Mouse (Mus musculus): ENCODE results near the gene Ghdc. TPM values are rescaled to one million over a fixed set of nuclear protein-coding genes. Genes with fewer than 3 reads are reported as not detected.

The Ghdc gene
- polyA plus RNA-seq, 1 experiment from 2014 or later: 4.9 TPM

DNA sequence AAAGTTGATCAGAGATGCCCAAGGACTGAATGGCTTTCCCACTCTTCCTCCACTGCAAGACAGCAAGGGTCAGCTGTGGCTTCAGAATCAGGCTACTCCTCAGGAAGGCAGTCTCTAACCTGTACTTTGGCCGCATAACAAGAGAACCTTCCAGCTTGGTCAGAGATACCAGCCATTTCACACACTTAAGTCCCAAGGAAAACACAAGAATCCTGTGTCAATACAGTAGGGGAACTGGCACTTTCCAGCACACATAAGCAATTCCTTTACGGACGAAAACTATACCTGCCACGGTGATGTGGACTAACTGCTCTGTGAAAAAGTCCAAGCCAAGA lies 34.0 kb downstream of the Ghdc start:
- DNase-seq (ENCODE audit: low spot score) (no peak), ATAC-seq (no peak)
- Histone ChIP-seq H3K9me3 (ENCODE audit: low read length) (no peaks in the 10 kb centered on the region), H3K27ac (ENCODE audit: low read length) (0 out of 2 replicates have a peak overlapping the region, but pooled peaks have one; percentile 85), H3K4me1 (ENCODE audit: insufficient read depth, low read depth, low read length) (peaks cover 16% of the 10 kb centered on the region), H3K27me3 (replicated peaks; ENCODE audit: insufficient read depth, low read length) (no peaks in the 10 kb centered on the region), H3K9ac (replicated peaks; ENCODE audit: low read depth) (peak overlapping the region; percentile 99; the same call in 1 of the 2 replicates), H3K4me2 (replicated peaks; ENCODE audit: low read depth, low read length) (peak overlapping the region; percentile 73), H3K4me3 (ENCODE audit: low read depth, low read length) (peak overlapping the region; percentile 97; the same call in 1 of the 2 replicates), H3K36me3 (ENCODE audit: insufficient read depth, low read length) (no peaks in the 10 kb centered on the region)
- WGBS: 47% methylated on average over 4 of the region's 4 CpGs
- TF ChIP-seq CTCF (IDR thresholded peaks at IDR 0.05): no peak
- no peak for TF ChIP-seq EP300 (IDR thresholded peaks at IDR 0.05)

DNA sequence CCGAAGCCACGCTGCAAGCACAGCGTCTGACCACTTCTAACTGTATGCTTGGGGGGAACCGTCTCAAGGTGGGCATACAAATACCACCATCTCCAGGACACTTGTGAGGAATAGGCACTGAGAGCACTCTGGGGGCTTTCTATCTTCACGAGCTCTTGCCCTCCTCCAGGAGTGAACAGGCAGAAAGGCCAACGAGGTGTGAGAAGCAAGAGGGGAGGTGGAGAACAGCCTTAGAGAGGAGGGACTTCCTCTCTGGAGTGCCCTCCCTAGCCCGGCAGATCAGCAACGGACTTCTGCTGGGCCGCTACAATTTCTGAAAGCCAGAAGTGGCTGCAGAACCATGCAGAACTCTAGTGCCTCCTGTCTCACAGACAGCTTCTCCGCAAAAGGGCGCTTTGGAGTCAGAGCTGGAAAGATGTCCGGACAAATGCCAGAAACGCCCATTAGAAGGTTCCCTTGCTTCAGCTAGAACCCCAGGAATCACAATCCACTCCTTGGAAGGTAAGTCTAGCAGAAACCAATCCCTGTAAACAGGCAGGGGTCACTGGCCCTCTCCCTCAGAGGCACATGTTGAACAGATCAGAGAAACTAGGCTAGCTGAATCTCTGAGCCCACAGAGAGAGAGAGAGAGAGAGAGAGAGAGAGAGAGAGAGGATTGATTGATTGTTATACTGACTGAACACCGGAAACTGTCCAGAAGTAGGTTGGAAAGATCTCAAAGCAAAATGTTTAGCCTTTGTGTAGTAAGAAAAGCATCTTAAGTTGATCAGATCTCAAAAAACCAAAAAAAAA lies 34.6 kb downstream of the Ghdc start:
- no peaks in the 10 kb centered on the region for H3K27me3 ChIP-seq (replicated peaks; ENCODE audit: insufficient read depth, low read length)
- H3K9me3 ChIP-seq (ENCODE audit: low read length): no peaks in the 10 kb centered on the region
- H3K4me1 ChIP-seq (ENCODE audit: insufficient read depth, low read depth, low read length): peaks cover 16% of the 10 kb centered on the region
- ATAC-seq (no peak), DNase-seq (ENCODE audit: low spot score) (no peak)
- TF ChIP-seq EP300 (IDR thresholded peaks at IDR 0.05) (no peak), CTCF (IDR thresholded peaks at IDR 0.05) (no peak)
- H3K9ac ChIP-seq (replicated peaks; ENCODE audit: low read depth): no peak overlapping the region; the same call in 1 of the 2 replicates
- H3K36me3 ChIP-seq (ENCODE audit: insufficient read depth, low read length): no peaks in the 10 kb centered on the region
- peak overlapping the region; percentile 73 for H3K4me2 ChIP-seq (replicated peaks; ENCODE audit: low read depth, low read length)
- WGBS: 62% methylated on average over 14 of the region's 14 CpGs
- H3K27ac ChIP-seq (ENCODE audit: low read length): peak overlapping the region; percentile 20; the same call in 1 of the 2 replicates
- H3K4me3 ChIP-seq (ENCODE audit: low read depth, low read length): no peak overlapping the region; the same call in 1 of the 2 replicates

DNA sequence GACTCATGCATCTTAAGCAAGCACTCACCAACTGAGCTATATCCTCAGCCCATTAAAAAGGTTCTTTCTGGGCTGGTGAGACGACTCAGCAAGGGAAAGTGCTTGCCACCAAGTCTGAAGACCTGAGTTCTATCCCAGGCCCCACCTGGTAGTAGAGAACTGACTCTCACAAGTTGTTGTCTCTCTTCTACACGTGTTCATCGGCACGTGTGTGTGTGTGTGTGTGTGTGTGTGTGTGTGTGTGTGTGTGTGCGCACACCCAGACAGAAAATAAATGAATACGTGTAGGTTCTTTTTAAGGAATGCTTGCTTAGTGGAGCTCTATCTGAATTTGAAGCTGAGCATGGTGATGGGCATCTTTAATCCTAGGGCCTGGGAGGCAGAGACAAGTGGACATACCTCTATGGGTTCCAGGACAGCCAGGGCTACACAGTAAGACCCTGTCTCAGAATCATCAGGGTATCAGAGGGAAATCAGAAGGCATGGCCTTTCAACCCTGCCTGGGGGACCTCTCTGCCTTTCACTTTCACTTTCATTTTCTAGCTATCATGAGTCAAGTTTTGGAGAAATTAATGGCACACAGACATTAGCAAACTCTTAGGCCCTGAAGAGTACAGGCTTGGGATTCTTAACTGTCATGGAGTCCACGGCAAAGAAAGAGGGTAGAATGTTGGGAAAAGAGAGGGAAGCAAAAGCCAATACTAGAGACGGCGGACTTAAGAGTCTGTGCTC lies 35.5 kb downstream of the Ghdc start:
- no peak for DNase-seq (ENCODE audit: low spot score)
- H3K4me1 ChIP-seq (ENCODE audit: insufficient read depth, low read depth, low read length): peaks cover 16% of the 10 kb centered on the region
- peak overlapping the region; percentile 20; the same call in 1 of the 2 replicates for H3K27ac ChIP-seq (ENCODE audit: low read length)
- no peak overlapping the region; the same call in 1 of the 2 replicates for H3K9ac ChIP-seq (replicated peaks; ENCODE audit: low read depth)
- H3K4me2 ChIP-seq (replicated peaks; ENCODE audit: low read depth, low read length): peak overlapping the region; percentile 73
- H3K36me3 ChIP-seq (ENCODE audit: insufficient read depth, low read length): no peaks in the 10 kb centered on the region
- 85% methylated on average over 9 of the region's 9 CpGs for WGBS
- no peaks in the 10 kb centered on the region for H3K27me3 ChIP-seq (replicated peaks; ENCODE audit: insufficient read depth, low read length)
- H3K9me3 ChIP-seq (ENCODE audit: low read length): no peaks in the 10 kb centered on the region
- H3K4me3 ChIP-seq (ENCODE audit: low read depth, low read length): no peak overlapping the region
- no peak for ATAC-seq
- TF ChIP-seq EP300 (IDR thresholded peaks at IDR 0.05) (no peak), CTCF (IDR thresholded peaks at IDR 0.05) (no peak)

DNA sequence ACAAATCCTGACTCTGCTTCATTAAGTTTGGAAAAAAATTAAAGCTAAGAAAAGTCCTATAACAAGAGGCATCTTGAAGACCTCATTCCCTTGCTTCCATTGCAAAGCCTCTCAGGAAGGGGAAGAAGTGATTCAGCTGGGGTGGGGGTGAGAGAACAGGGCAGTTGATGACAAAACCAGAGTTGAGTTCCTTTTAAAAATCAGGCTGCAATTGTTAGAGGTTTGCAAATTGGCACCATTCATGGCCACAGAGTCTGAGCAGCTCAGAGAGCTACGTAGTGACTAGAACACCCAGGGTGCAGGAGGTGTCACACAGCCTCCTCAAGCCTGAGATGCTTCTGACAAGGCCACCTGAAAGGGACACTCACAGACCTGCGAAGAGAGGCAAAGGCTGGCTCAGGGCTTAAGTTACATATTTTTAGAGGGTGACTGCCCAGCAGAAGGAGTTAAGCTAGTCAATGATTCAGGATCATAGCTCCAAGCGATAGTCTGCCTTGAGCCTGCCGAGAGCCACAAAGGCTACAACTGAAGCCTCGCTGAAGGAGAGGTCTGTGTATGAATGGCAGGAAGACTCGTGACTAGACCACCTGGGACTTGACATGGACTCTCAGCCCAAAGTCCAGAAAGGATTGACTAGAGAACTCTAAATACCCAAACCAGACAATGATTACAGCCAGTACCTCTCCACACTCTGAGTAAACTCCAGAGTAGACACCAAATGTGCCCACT lies 40.1 kb downstream of the Ghdc start:
- Histone ChIP-seq H3K9ac (replicated peaks; ENCODE audit: low read depth) (no peak overlapping the region), H3K4me2 (replicated peaks; ENCODE audit: low read depth, low read length) (no peak overlapping the region), H3K27me3 (replicated peaks; ENCODE audit: insufficient read depth, low read length) (no peaks in the 10 kb centered on the region), H3K4me3 (ENCODE audit: low read depth, low read length) (no peak overlapping the region), H3K9me3 (ENCODE audit: low read length) (no peaks in the 10 kb centered on the region), H3K4me1 (ENCODE audit: insufficient read depth, low read depth, low read length) (peaks cover under 1% of the 10 kb centered on the region; the same call in 1 of the 2 replicates), H3K27ac (ENCODE audit: low read length) (no peak overlapping the region), H3K36me3 (ENCODE audit: insufficient read depth, low read length) (no peaks in the 10 kb centered on the region)
- TF ChIP-seq CTCF (IDR thresholded peaks at IDR 0.05) (no peak), EP300 (IDR thresholded peaks at IDR 0.05) (no peak)
- no peak for ATAC-seq
- 89% methylated on average over 6 of the region's 6 CpGs for WGBS
- no peak for DNase-seq (ENCODE audit: low spot score)

DNA sequence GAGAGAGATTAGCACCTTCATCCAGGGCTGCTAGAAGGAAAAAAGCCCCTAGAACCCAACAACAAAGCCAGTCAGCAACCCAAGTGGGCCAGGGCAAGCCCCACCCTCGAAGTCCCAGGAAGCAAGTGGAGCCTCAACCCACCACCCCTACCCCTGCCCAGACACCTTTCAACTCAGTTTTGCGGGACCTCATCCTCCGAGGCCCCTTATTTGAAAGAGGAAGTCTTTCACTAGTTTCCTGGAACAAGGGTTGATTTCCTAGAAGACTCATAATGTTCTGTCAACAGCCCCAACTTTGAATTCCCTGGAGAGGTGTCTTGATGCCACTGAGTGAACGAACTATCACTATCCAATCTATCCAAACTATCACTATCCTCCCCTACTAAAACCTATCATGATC lies 40.8 kb downstream of the Ghdc start:
- Histone ChIP-seq H3K27ac (ENCODE audit: low read length) (no peak overlapping the region), H3K4me1 (ENCODE audit: insufficient read depth, low read depth, low read length) (peaks cover 5% of the 10 kb centered on the region), H3K9me3 (ENCODE audit: low read length) (no peaks in the 10 kb centered on the region), H3K4me2 (replicated peaks; ENCODE audit: low read depth, low read length) (no peak overlapping the region), H3K36me3 (ENCODE audit: insufficient read depth, low read length) (no peaks in the 10 kb centered on the region), H3K27me3 (replicated peaks; ENCODE audit: insufficient read depth, low read length) (no peaks in the 10 kb centered on the region), H3K9ac (replicated peaks; ENCODE audit: low read depth) (no peak overlapping the region), H3K4me3 (ENCODE audit: low read depth, low read length) (no peak overlapping the region)
- TF ChIP-seq EP300 (IDR thresholded peaks at IDR 0.05) (no peak), CTCF (IDR thresholded peaks at IDR 0.05) (no peak)
- no peak for DNase-seq (ENCODE audit: low spot score)
- 77% methylated on average over 4 of the region's 4 CpGs for WGBS
- ATAC-seq: no peak

DNA sequence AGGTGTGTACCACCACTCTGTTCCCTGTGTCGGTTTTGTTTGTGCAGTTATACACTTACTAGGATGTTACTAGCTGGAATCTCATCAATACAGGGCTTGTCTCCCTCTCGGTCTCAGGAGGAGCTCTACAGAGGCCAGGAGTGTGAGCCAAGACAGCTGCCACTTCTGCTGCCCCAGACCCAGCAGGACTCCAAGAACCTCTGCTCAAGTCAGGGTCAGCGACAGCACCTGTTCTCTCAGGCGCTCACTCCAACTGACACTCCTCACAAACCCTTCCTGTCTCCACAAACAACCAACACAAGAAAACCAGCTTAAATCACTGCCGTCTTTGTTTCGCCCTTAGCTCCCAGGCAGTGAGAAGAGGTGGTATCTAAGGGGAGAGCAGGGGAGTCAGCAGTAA lies 42.2 kb downstream of the Ghdc start:
- Histone ChIP-seq H3K36me3 (ENCODE audit: insufficient read depth, low read length) (no peaks in the 10 kb centered on the region), H3K27ac (ENCODE audit: low read length) (no peak overlapping the region), H3K4me1 (ENCODE audit: insufficient read depth, low read depth, low read length) (peaks cover 13% of the 10 kb centered on the region), H3K9me3 (ENCODE audit: low read length) (no peaks in the 10 kb centered on the region), H3K27me3 (replicated peaks; ENCODE audit: insufficient read depth, low read length) (no peaks in the 10 kb centered on the region), H3K4me3 (ENCODE audit: low read depth, low read length) (no peak overlapping the region), H3K9ac (replicated peaks; ENCODE audit: low read depth) (no peak overlapping the region), H3K4me2 (replicated peaks; ENCODE audit: low read depth, low read length) (no peak overlapping the region)
- no peak for ATAC-seq
- DNase-seq (ENCODE audit: low spot score): no peak
- TF ChIP-seq CTCF (IDR thresholded peaks at IDR 0.05) (no peak), EP300 (IDR thresholded peaks at IDR 0.05) (no peak)
- WGBS: 82% methylated on average over 6 of the region's 6 CpGs

All from lung, postnatal 0 days (tissue).